Mouse (Mus musculus) embryo, embryonic 10 days (tissue): ENCODE data around the gene Txk.

Experiments
- DNase-seq: peaks from one replicate; pipeline ENCODE4 v3.0.0-alpha.2; 2015; ENCODE audit warnings: low spot score

The Txk gene

GRCm38 (mm10) chr5:72751056-72751758 lies 1.4 kb downstream of the Txk start:
- DNase-seq = no peak

GRCm38 (mm10) chr5:72750226-72750625 lies 2.4 kb downstream of the Txk start:
- no peak for DNase-seq

- DNase-seq = no peak
Measured at GRCm38 (mm10) chr5:72748659-72749265, 3.8 kb downstream of the Txk start.

GRCm38 (mm10) chr5:72747384-72747783 lies 5.2 kb downstream of the Txk start:
- no peak for DNase-seq

GRCm38 (mm10) chr5:72746461-72746860 lies 6.1 kb downstream of the Txk start:
- DNase-seq = no peak

- DNase-seq = no peak
Measured at GRCm38 (mm10) chr5:72743103-72743502, 9.5 kb downstream of the Txk start.

- no peak for DNase-seq
Measured at GRCm38 (mm10) chr5:72736868-72737267, 15.7 kb downstream of the Txk start.

GRCm38 (mm10) chr5:72736437-72736836 lies 16.1 kb downstream of the Txk start:
- no peak for DNase-seq

GRCm38 (mm10) chr5:72735763-72736162 lies 16.8 kb downstream of the Txk start:
- no peak for DNase-seq

GRCm38 (mm10) chr5:72732885-72733284 lies 19.7 kb downstream of the Txk start:
- DNase-seq = no peak

- DNase-seq = no peak
Measured at GRCm38 (mm10) chr5:72725404-72725803, 27.2 kb downstream of the Txk start.

- no peak for DNase-seq
Measured at GRCm38 (mm10) chr5:72723429-72723828, 29.1 kb downstream of the Txk start.

- DNase-seq = no peak
Measured at GRCm38 (mm10) chr5:72720587-72720986, 32.0 kb downstream of the Txk start.

GRCm38 (mm10) chr5:72710572-72711278 lies 41.9 kb downstream of the Txk start:
- peak; percentile 85 for DNase-seq

- no peak for DNase-seq
Measured at GRCm38 (mm10) chr5:72709976-72710375, 42.6 kb downstream of the Txk start.

- DNase-seq = no peak
Measured at GRCm38 (mm10) chr5:72709451-72709850, 43.1 kb downstream of the Txk start.

- no peak for DNase-seq
Measured at GRCm38 (mm10) chr5:72706722-72707121, 45.9 kb downstream of the Txk start.

GRCm38 (mm10) chr5:72706095-72706494 lies 46.5 kb downstream of the Txk start:
- DNase-seq = peak; percentile 39

- peak; percentile 25 for DNase-seq
Measured at GRCm38 (mm10) chr5:72702202-72702601, 50.4 kb downstream of the Txk start.

- DNase-seq = no peak
Measured at GRCm38 (mm10) chr5:72699500-72699818, 53.1 kb downstream of the Txk start.

GRCm38 (mm10) chr5:72698818-72699499 lies 53.6 kb downstream of the Txk start:
- no peak for DNase-seq

- no peak for DNase-seq
Measured at GRCm38 (mm10) chr5:72698343-72698742, 54.2 kb downstream of the Txk start.

GRCm38 (mm10) chr5:72696491-72696890 lies 56.1 kb downstream of the Txk start:
- DNase-seq = no peak
